Mouse (Mus musculus): ENCODE data around the gene Tssk1. TPM values are rescaled to one million over a fixed set of nuclear protein-coding genes. Genes with fewer than 3 reads are reported as not detected.
A peak's percentile ranks its signal among the peaks of the same experiment; 100 is the strongest.

The Tssk1 gene
- polyA plus RNA-seq, 1 experiment from 2014 or later = 0.13 TPM

GRCm38 (mm10) chr16:17920586-17920985, 26.6 kb downstream of the Tssk1 start:
- peak overlapping the region; percentile 72; the same call in 1 of the 2 replicates for H3K4me2 ChIP-seq (replicated peaks)
- H3K4me3 ChIP-seq (replicated peaks; ENCODE audit: low read length) = 0 out of 2 replicates have a peak overlapping the region, but pooled peaks have one; percentile 88
- 9% methylated on average over 20 of the region's 20 CpGs for WGBS
- ATAC-seq (ENCODE audit: low FRiP score) (no peak), DNase-seq (ENCODE audit: low spot score) (no peak)
- peaks cover 16% of the 10 kb centered on the region for H3K4me1 ChIP-seq (replicated peaks; ENCODE audit: control insufficient read depth, insufficient read depth, low read length)
- no peaks in the 10 kb centered on the region for H3K9me3 ChIP-seq (ENCODE audit: control insufficient read depth, low read length)
- H3K27me3 ChIP-seq (ENCODE audit: control insufficient read depth, insufficient read depth, low read length) = peaks cover 39% of the 10 kb centered on the region
- H3K36me3 ChIP-seq (replicated peaks; ENCODE audit: control insufficient read depth, insufficient read depth) = peaks cover 11% of the 10 kb centered on the region
- no peak overlapping the region for H3K27ac ChIP-seq
- peak overlapping the region; percentile 98 for H3K9ac ChIP-seq

DNA sequence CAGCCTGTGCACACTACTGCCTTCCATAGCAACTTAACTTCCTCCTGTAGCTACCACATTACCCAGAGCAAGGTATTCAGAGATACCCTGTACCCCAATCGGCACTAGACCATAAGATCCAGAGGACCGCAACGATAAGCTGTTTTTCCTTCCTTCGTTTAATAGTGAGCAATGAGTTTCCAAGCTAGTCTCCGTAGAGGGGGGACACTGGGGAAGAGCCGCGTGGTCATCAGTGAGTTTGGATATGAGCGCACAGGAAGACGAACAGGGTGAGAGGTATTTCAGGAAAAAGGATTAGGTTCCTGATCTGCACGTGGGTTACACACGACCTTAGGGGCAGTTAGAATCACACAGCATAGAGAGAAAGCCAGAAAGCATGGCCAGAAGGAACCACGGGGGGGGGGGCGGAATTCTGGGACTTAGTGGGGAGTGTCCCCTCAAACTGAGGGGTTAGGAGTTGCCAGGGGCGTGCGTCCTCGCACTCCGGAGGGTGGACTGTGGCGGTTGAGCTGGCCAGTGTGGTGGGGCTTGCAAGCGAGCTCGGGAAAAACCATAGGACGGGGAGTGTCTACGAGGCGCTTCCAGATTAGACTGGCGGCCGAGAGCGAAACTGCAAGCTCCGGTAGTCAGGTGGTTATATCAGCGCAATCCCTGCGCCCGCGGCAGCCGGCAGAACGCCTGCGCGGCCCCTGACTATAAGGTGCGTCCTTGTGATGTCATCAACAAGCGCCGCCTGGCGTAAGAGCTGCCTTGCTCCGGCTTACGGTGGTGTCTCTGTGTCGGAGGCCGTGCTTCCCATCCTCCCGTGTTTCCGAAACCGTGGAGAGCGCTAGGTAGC, 27.5 kb downstream of the Tssk1 start:
- peaks cover 20% of the 10 kb centered on the region for H3K36me3 ChIP-seq (replicated peaks; ENCODE audit: control insufficient read depth, insufficient read depth)
- no peaks in the 10 kb centered on the region for H3K9me3 ChIP-seq (ENCODE audit: control insufficient read depth, low read length)
- DNase-seq (ENCODE audit: low spot score) = peak; percentile 100
- peaks cover 19% of the 10 kb centered on the region for H3K4me1 ChIP-seq (replicated peaks; ENCODE audit: control insufficient read depth, insufficient read depth, low read length)
- peaks cover 29% of the 10 kb centered on the region for H3K27me3 ChIP-seq (ENCODE audit: control insufficient read depth, insufficient read depth, low read length)
- H3K9ac ChIP-seq = peak overlapping the region; percentile 98
- peak; percentile 94 for ATAC-seq (ENCODE audit: low FRiP score)
- WGBS = 2% methylated on average over 46 of the region's 47 CpGs
- peak overlapping the region; percentile 93 for H3K27ac ChIP-seq
- peak overlapping the region; percentile 72 for H3K4me2 ChIP-seq (replicated peaks)
- peak overlapping the region; percentile 88 for H3K4me3 ChIP-seq (replicated peaks; ENCODE audit: low read length)

DNA sequence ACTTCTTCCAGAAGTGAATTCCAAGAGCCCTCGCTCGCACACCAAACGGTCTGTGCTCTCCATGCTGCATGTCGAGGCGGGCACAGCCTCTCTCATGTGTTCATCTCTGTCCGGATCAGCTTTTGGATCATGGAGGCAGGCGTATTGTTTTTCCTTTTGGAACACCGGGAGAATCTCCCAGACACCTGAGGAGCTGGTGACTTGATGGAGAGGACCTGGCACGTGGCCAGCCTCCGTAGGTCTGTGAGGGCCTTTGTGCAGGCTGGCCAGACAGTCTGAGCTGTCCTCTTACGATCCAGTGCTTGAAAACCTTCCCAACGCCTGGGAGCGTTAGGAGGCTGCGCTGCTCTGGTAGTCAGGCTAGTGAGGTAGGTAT, 28.1 kb downstream of the Tssk1 start:
- Histone ChIP-seq H3K4me1 (replicated peaks; ENCODE audit: control insufficient read depth, insufficient read depth, low read length) (peaks cover 25% of the 10 kb centered on the region), H3K36me3 (replicated peaks; ENCODE audit: control insufficient read depth, insufficient read depth) (peaks cover 20% of the 10 kb centered on the region), H3K9me3 (ENCODE audit: control insufficient read depth, low read length) (no peaks in the 10 kb centered on the region), H3K27me3 (ENCODE audit: control insufficient read depth, insufficient read depth, low read length) (peaks cover 23% of the 10 kb centered on the region), H3K27ac (peak overlapping the region; percentile 93), H3K9ac (peak overlapping the region; percentile 98), H3K4me3 (replicated peaks; ENCODE audit: low read length) (peak overlapping the region; percentile 88), H3K4me2 (replicated peaks) (peak overlapping the region; percentile 72)
- 1% methylated on average over 14 of the region's 14 CpGs for WGBS
- peak; percentile 7; the same call in 1 of the 2 replicates for ATAC-seq (ENCODE audit: low FRiP score)
- DNase-seq (ENCODE audit: low spot score) = peak; percentile 44

- H3K4me2 ChIP-seq (replicated peaks) = peak overlapping the region; percentile 85
- ATAC-seq (ENCODE audit: low FRiP score) = peak; percentile 31
- H3K9me3 ChIP-seq (ENCODE audit: control insufficient read depth, low read length) = no peaks in the 10 kb centered on the region
- peaks cover 18% of the 10 kb centered on the region for H3K4me1 ChIP-seq (replicated peaks; ENCODE audit: control insufficient read depth, insufficient read depth, low read length)
- H3K27ac ChIP-seq = peak overlapping the region; percentile 82
- under 1% methylated on average over 69 of the region's 72 CpGs for WGBS
- no peaks in the 10 kb centered on the region for H3K27me3 ChIP-seq (ENCODE audit: control insufficient read depth, insufficient read depth, low read length)
- peak overlapping the region; percentile 54 for H3K4me3 ChIP-seq (replicated peaks; ENCODE audit: low read length)
- DNase-seq (ENCODE audit: low spot score) = no peak
- peak overlapping the region; percentile 92 for H3K9ac ChIP-seq
- peaks cover 20% of the 10 kb centered on the region for H3K36me3 ChIP-seq (replicated peaks; ENCODE audit: control insufficient read depth, insufficient read depth)
Observed at GRCm38 (mm10) chr16:17927351-17928082, 33.5 kb downstream of the Tssk1 start.

GRCm38 (mm10) chr16:17928087-17928580, 34.1 kb downstream of the Tssk1 start, which contains the start of gene Slc25a1:
Gene Slc25a1 (minus strand): TSS chr16:17928219.
- under 1% methylated on average over 47 of the region's 47 CpGs for WGBS
- H3K4me3 ChIP-seq (replicated peaks; ENCODE audit: low read length) = peak within 1 kb of the TSS; percentile 54
- DNase-seq (ENCODE audit: low spot score) (peak; percentile 73), ATAC-seq (ENCODE audit: low FRiP score) (peak; percentile 73)
- H3K36me3 ChIP-seq (replicated peaks; ENCODE audit: control insufficient read depth, insufficient read depth) = peaks cover 20% of the 10 kb centered on the region
- peak within 1 kb of the TSS; percentile 85 for H3K4me2 ChIP-seq (replicated peaks)
- no peaks in the 10 kb centered on the region for H3K27me3 ChIP-seq (ENCODE audit: control insufficient read depth, insufficient read depth, low read length)
- H3K27ac ChIP-seq = peak within 1 kb of the TSS; percentile 82
- peak within 1 kb of the TSS; percentile 92 for H3K9ac ChIP-seq
- H3K4me1 ChIP-seq (replicated peaks; ENCODE audit: control insufficient read depth, insufficient read depth, low read length) = peaks cover 13% of the 10 kb centered on the region
- no peaks in the 10 kb centered on the region for H3K9me3 ChIP-seq (ENCODE audit: control insufficient read depth, low read length)

- H3K9me3 ChIP-seq (ENCODE audit: control insufficient read depth, low read length) = no peaks in the 10 kb centered on the region
- peak overlapping the region; percentile 54 for H3K4me3 ChIP-seq (replicated peaks; ENCODE audit: low read length)
- H3K4me2 ChIP-seq (replicated peaks) = peak overlapping the region; percentile 85
- no peaks in the 10 kb centered on the region for H3K27me3 ChIP-seq (ENCODE audit: control insufficient read depth, insufficient read depth, low read length)
- H3K4me1 ChIP-seq (replicated peaks; ENCODE audit: control insufficient read depth, insufficient read depth, low read length) = peaks cover 13% of the 10 kb centered on the region
- peaks cover 20% of the 10 kb centered on the region for H3K36me3 ChIP-seq (replicated peaks; ENCODE audit: control insufficient read depth, insufficient read depth)
- H3K9ac ChIP-seq = peak overlapping the region; percentile 92
- ATAC-seq (ENCODE audit: low FRiP score) (peak; percentile 49), DNase-seq (ENCODE audit: low spot score) (peak; percentile 77)
- WGBS = under 1% methylated on average over 9 of the region's 9 CpGs
- peak overlapping the region; percentile 82 for H3K27ac ChIP-seq
Observed at GRCm38 (mm10) chr16:17928627-17929104, 34.6 kb downstream of the Tssk1 start.

DNA sequence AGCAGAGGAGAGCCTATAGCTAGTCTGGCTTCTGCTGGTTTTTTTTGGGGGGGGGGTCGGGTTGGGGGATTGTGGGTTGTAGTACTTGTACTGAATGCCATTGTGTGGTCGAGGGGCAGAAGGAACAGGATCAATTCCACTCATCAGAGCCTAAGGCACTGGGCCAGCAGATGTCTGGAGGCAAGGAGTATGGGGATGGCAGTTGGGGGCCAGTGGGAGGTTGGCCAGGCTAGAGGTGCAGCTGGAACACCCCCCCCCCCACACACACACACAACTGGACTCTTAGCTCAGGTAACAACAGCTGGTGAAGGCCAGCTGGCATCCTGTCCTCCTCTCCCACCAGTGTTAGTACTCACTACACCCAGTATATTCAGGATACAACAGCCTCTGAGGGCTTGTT, 35.2 kb downstream of the Tssk1 start:
- Histone ChIP-seq H3K4me3 (replicated peaks; ENCODE audit: low read length) (no peak overlapping the region), H3K9ac (no peak overlapping the region), H3K4me1 (replicated peaks; ENCODE audit: control insufficient read depth, insufficient read depth, low read length) (peaks cover 13% of the 10 kb centered on the region), H3K27ac (peak overlapping the region; percentile 82; the same call in 1 of the 2 replicates), H3K36me3 (replicated peaks; ENCODE audit: control insufficient read depth, insufficient read depth) (peaks cover 20% of the 10 kb centered on the region), H3K4me2 (replicated peaks) (no peak overlapping the region), H3K9me3 (ENCODE audit: control insufficient read depth, low read length) (no peaks in the 10 kb centered on the region), H3K27me3 (ENCODE audit: control insufficient read depth, insufficient read depth, low read length) (no peaks in the 10 kb centered on the region)
- WGBS = 14% methylated on average over 2 of the region's 2 CpGs
- DNase-seq (ENCODE audit: low spot score) (no peak), ATAC-seq (ENCODE audit: low FRiP score) (peak; percentile 0; the same call in 1 of the 2 replicates)

DNA sequence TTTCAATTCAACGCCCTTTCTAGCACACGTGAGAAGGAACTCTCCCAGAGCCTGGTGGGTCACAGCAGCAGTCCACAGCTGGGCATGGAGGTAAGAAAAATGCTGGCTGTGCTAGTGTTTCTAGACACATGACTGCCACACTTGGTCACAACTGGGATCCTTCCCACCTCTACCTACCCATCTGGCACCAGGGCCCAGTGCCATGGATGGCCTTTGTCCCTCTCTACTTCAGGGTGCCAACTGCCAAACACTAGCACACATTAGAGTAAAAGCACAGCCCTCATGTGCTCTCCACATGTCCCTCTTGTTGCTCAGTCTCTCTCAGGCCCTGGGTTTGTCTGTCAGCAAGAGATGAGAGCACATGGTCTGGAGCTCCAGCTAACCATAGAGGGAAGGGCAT, 35.6 kb downstream of the Tssk1 start:
- H3K4me2 ChIP-seq (replicated peaks) = no peak overlapping the region
- peaks cover 13% of the 10 kb centered on the region for H3K4me1 ChIP-seq (replicated peaks; ENCODE audit: control insufficient read depth, insufficient read depth, low read length)
- peaks cover 19% of the 10 kb centered on the region for H3K36me3 ChIP-seq (replicated peaks; ENCODE audit: control insufficient read depth, insufficient read depth)
- ATAC-seq (ENCODE audit: low FRiP score) (no peak), DNase-seq (ENCODE audit: low spot score) (no peak)
- H3K4me3 ChIP-seq (replicated peaks; ENCODE audit: low read length) = no peak overlapping the region
- H3K9me3 ChIP-seq (ENCODE audit: control insufficient read depth, low read length) = no peaks in the 10 kb centered on the region
- WGBS = 52% methylated on average over 2 of the region's 2 CpGs
- no peak overlapping the region for H3K9ac ChIP-seq
- no peaks in the 10 kb centered on the region for H3K27me3 ChIP-seq (ENCODE audit: control insufficient read depth, insufficient read depth, low read length)
- H3K27ac ChIP-seq = peak overlapping the region; percentile 82; the same call in 1 of the 2 replicates
